Mouse (Mus musculus) forebrain, embryonic 12.5 days (tissue): Measurements from ENCODE around the gene Ankrd13b. TPM values are rescaled to one million over a fixed set of nuclear protein-coding genes. Genes with fewer than 3 reads are reported as not detected.

Experiments
- ATAC-seq: fragments of 200-750 bp; cut with Nextera tagmentation; 2 replicates; pipeline ENCODE4 v1.8.0; 2017; ENCODE audit warnings: moderate TSS enrichment; ENCODE audit not compliant: low FRiP score
- H3K27ac ChIP-seq: fragments of 300-500 bp; sonication (generic); 2 replicates; pipeline ENCODE4 v1.5.1; 2016; ENCODE audit warnings: mild to moderate bottlenecking
- H3K27me3 ChIP-seq: fragments of 300-500 bp; sonication (generic); 2 replicates; pipeline ENCODE4 v1.6.1; 2016; ENCODE audit warnings: mild to moderate bottlenecking
- H3K36me3 ChIP-seq: fragments of 300-500 bp; sonication (generic); replicated peaks from 2 replicates; pipeline ENCODE4 v1.6.1; 2016; ENCODE audit warnings: mild to moderate bottlenecking
- H3K4me1 ChIP-seq: fragments of 300-500 bp; sonication (generic); 2 replicates; pipeline ENCODE4 v1.6.1; 2016
- H3K4me2 ChIP-seq: fragments of 300-500 bp; sonication (generic); 2 replicates; pipeline ENCODE4 v1.6.1; 2016; ENCODE audit warnings: mild to moderate bottlenecking, moderate library complexity
- H3K4me3 ChIP-seq: fragments of 300-500 bp; sonication (generic); replicated peaks from 2 replicates; pipeline ENCODE4 v1.5.1; 2016; ENCODE audit warnings: mild to moderate bottlenecking
- H3K9ac ChIP-seq: fragments of 300-500 bp; sonication (generic); 2 replicates; pipeline ENCODE4 v1.6.1; 2016; ENCODE audit warnings: mild to moderate bottlenecking
- H3K9me3 ChIP-seq: fragments of 300-500 bp; sonication (generic); 2 replicates; pipeline ENCODE4 v1.6.1; 2016
- WGBS: fragments of 180-500 bp; shearing (Covaris S2); methylation state at CpG from one replicate; pipeline ENCODE4 v1.1.7; 2016; 5-methylcytosine and 5-hydroxymethylcytosine counted together
- polyA plus RNA-seq: library from polyadenylated mRNA; unstranded; fragments of >200 nt; fragmentation: Nextera tagmentation; extraction: Ambion mirVana; gene quantifications from 2 replicates; pipeline ENCODE4 v1.2.1, GENCODE M21; 2016

The Ankrd13b gene
- polyA plus RNA-seq, 1 experiment from 2014 or later = 25.1 TPM

GRCm38 (mm10) chr11:77495507-77495906 lies 6.0 kb upstream of the Ankrd13b start:
- Histone ChIP-seq H3K4me3 (no peak overlapping the region), H3K27me3 (no peaks in the 10 kb centered on the region), H3K4me2 (0 out of 2 replicates have a peak overlapping the region, but pooled peaks have one; percentile 92), H3K4me1 (peaks cover 70% of the 10 kb centered on the region), H3K36me3 (peaks cover 17% of the 10 kb centered on the region), H3K27ac (no peak overlapping the region), H3K9me3 (no peaks in the 10 kb centered on the region), H3K9ac (0 out of 2 replicates have a peak overlapping the region, but pooled peaks have one; percentile 96)
- no peak for ATAC-seq

GRCm38 (mm10) chr11:77494782-77495181 lies 5.3 kb upstream of the Ankrd13b start:
- Histone ChIP-seq H3K4me1 (peaks cover 72% of the 10 kb centered on the region), H3K27me3 (no peaks in the 10 kb centered on the region), H3K36me3 (peaks cover 10% of the 10 kb centered on the region), H3K9ac (peak overlapping the region; percentile 96; the same call in 1 of the 2 replicates), H3K4me2 (peak overlapping the region; percentile 92), H3K9me3 (no peaks in the 10 kb centered on the region), H3K27ac (peak overlapping the region; percentile 91; the same call in 1 of the 2 replicates), H3K4me3 (peak overlapping the region; percentile 95)
- no peak for ATAC-seq
- 76% methylated on average over 6 of the region's 6 CpGs for WGBS

GRCm38 (mm10) chr11:77494344-77494676 lies 4.8 kb upstream of the Ankrd13b start:
- WGBS = 42% methylated on average over 4 of the region's 4 CpGs
- no peak for ATAC-seq
- peak overlapping the region; percentile 91; the same call in 1 of the 2 replicates for H3K27ac ChIP-seq
- peak overlapping the region; percentile 95 for H3K4me3 ChIP-seq
- no peaks in the 10 kb centered on the region for H3K9me3 ChIP-seq
- H3K4me1 ChIP-seq = peaks cover 71% of the 10 kb centered on the region
- peak overlapping the region; percentile 96 for H3K9ac ChIP-seq
- peaks cover 6% of the 10 kb centered on the region for H3K36me3 ChIP-seq
- peak overlapping the region; percentile 92 for H3K4me2 ChIP-seq
- no peaks in the 10 kb centered on the region for H3K27me3 ChIP-seq

GRCm38 (mm10) chr11:77493512-77494343 lies 4.2 kb upstream of the Ankrd13b start, which contains the start of gene Git1:
Gene Git1, plus strand, starts transcription at chr11:77493562.
- Histone ChIP-seq H3K36me3 (no peaks in the 10 kb centered on the region; the same call in 1 of the 2 replicates), H3K27me3 (no peaks in the 10 kb centered on the region), H3K9ac (peak within 1 kb of the TSS; percentile 96), H3K4me2 (peak within 1 kb of the TSS; percentile 92), H3K4me3 (peak within 1 kb of the TSS; percentile 95), H3K9me3 (no peaks in the 10 kb centered on the region), H3K27ac (peak within 1 kb of the TSS; percentile 91), H3K4me1 (peaks cover 70% of the 10 kb centered on the region)
- ATAC-seq = no peak
- WGBS = 2% methylated on average over 37 of the region's 74 CpGs

GRCm38 (mm10) chr11:77492911-77493332 lies 3.4 kb upstream of the Ankrd13b start:
- Histone ChIP-seq H3K9ac (peak overlapping the region; percentile 96), H3K4me1 (peaks cover 72% of the 10 kb centered on the region), H3K4me3 (peak overlapping the region; percentile 95), H3K27ac (peak overlapping the region; percentile 86), H3K9me3 (no peaks in the 10 kb centered on the region), H3K27me3 (no peaks in the 10 kb centered on the region), H3K4me2 (peak overlapping the region; percentile 77), H3K36me3 (no peaks in the 10 kb centered on the region)
- under 1% methylated on average over 27 of the region's 32 CpGs for WGBS
- ATAC-seq = peak; percentile 65

GRCm38 (mm10) chr11:77492311-77492871 lies 2.9 kb upstream of the Ankrd13b start:
- under 1% methylated on average over 18 of the region's 18 CpGs for WGBS
- no peak for ATAC-seq
- Histone ChIP-seq H3K36me3 (no peaks in the 10 kb centered on the region), H3K27me3 (no peaks in the 10 kb centered on the region), H3K4me2 (peak overlapping the region; percentile 77), H3K9ac (peak overlapping the region; percentile 96), H3K9me3 (no peaks in the 10 kb centered on the region), H3K27ac (peak overlapping the region; percentile 86), H3K4me1 (peaks cover 72% of the 10 kb centered on the region), H3K4me3 (peak overlapping the region; percentile 95)

GRCm38 (mm10) chr11:77491502-77492291 lies 2.2 kb upstream of the Ankrd13b start:
- H3K36me3 ChIP-seq = no peaks in the 10 kb centered on the region
- H3K9ac ChIP-seq = peak overlapping the region; percentile 96
- WGBS = under 1% methylated on average over 23 of the region's 23 CpGs
- ATAC-seq = peak; percentile 59
- peak overlapping the region; percentile 95 for H3K4me3 ChIP-seq
- H3K4me2 ChIP-seq = peak overlapping the region; percentile 77
- H3K4me1 ChIP-seq = peaks cover 72% of the 10 kb centered on the region
- no peaks in the 10 kb centered on the region for H3K27me3 ChIP-seq
- H3K9me3 ChIP-seq = no peaks in the 10 kb centered on the region
- H3K27ac ChIP-seq = peak overlapping the region; percentile 86

- under 1% methylated on average over 13 of the region's 13 CpGs for WGBS
- no peaks in the 10 kb centered on the region for H3K36me3 ChIP-seq
- peak; percentile 80 for ATAC-seq
These were observed 1.6 kb upstream of the Ankrd13b start for GRCm38 (mm10) chr11:77491123-77491501.

GRCm38 (mm10) chr11:77490451-77490850 lies 973 bp upstream of the Ankrd13b start:
- H3K4me1 ChIP-seq = peaks cover 81% of the 10 kb centered on the region
- peak overlapping the region; percentile 95 for H3K4me3 ChIP-seq
- H3K9me3 ChIP-seq = no peaks in the 10 kb centered on the region
- H3K36me3 ChIP-seq = no peaks in the 10 kb centered on the region
- peak overlapping the region; percentile 81 for H3K4me2 ChIP-seq
- 70% methylated on average over 6 of the region's 6 CpGs for WGBS
- peak overlapping the region; percentile 86; the same call in 1 of the 2 replicates for H3K27ac ChIP-seq
- H3K9ac ChIP-seq = no peak overlapping the region; the same call in 1 of the 2 replicates
- no peaks in the 10 kb centered on the region for H3K27me3 ChIP-seq
- ATAC-seq = no peak

More at GRCm38 (mm10) chr11:77491123-77491501, 1.6 kb upstream of the Ankrd13b start:
- Histone ChIP-seq H3K9ac (peak overlapping the region; percentile 96; the same call in 1 of the 2 replicates), H3K27me3 (no peaks in the 10 kb centered on the region), H3K27ac (peak overlapping the region; percentile 86), H3K9me3 (no peaks in the 10 kb centered on the region), H3K4me3 (peak overlapping the region; percentile 95), H3K4me2 (peak overlapping the region; percentile 77), H3K4me1 (peaks cover 78% of the 10 kb centered on the region)

GRCm38 (mm10) chr11:77488771-77489581 lies 502 bp downstream of the Ankrd13b start:
- Histone ChIP-seq H3K9ac (peak overlapping the region; percentile 94), H3K36me3 (no peaks in the 10 kb centered on the region), H3K27ac (peak overlapping the region; percentile 91), H3K4me3 (peak overlapping the region; percentile 90), H3K4me2 (peak overlapping the region; percentile 81), H3K9me3 (no peaks in the 10 kb centered on the region), H3K27me3 (no peaks in the 10 kb centered on the region), H3K4me1 (peaks cover 75% of the 10 kb centered on the region)
- WGBS = 2% methylated on average over 55 of the region's 55 CpGs
- no peak for ATAC-seq

GRCm38 (mm10) chr11:77486798-77487197 lies 2.7 kb downstream of the Ankrd13b start:
- WGBS = 56% methylated on average over 5 of the region's 5 CpGs
- H3K36me3 ChIP-seq = peaks cover 3% of the 10 kb centered on the region; the same call in 1 of the 2 replicates
- peak overlapping the region; percentile 81 for H3K4me2 ChIP-seq
- H3K4me3 ChIP-seq = peak overlapping the region; percentile 0; the same call in 1 of the 2 replicates
- H3K4me1 ChIP-seq = peaks cover 76% of the 10 kb centered on the region
- no peak for ATAC-seq
- H3K27ac ChIP-seq = peak overlapping the region; percentile 57
- H3K9me3 ChIP-seq = no peaks in the 10 kb centered on the region
- H3K9ac ChIP-seq = peak overlapping the region; percentile 30; the same call in 1 of the 2 replicates
- no peaks in the 10 kb centered on the region for H3K27me3 ChIP-seq
